Mouse (Mus musculus) olfactory bulb, adult 2 months (tissue): ENCODE data around the gene Klhdc4.

Experiments
- CTCF ChIP-seq: fragments of 200-500 bp; IDR thresholded peaks from 2 replicates; pipeline ENCODE4 v1.5.1; 2012; ENCODE audit warnings: low read depth, mild to moderate bottlenecking, low read length, moderate library complexity; ENCODE audit not compliant: insufficient read depth
- POLR2A ChIP-seq: fragments of 200-500 bp; IDR thresholded peaks from 2 replicates; pipeline ENCODE4 v1.6.1; 2012; ENCODE audit warnings: mild to moderate bottlenecking, low read depth, low read length, moderate library complexity; ENCODE audit not compliant: insufficient read depth

DNA sequence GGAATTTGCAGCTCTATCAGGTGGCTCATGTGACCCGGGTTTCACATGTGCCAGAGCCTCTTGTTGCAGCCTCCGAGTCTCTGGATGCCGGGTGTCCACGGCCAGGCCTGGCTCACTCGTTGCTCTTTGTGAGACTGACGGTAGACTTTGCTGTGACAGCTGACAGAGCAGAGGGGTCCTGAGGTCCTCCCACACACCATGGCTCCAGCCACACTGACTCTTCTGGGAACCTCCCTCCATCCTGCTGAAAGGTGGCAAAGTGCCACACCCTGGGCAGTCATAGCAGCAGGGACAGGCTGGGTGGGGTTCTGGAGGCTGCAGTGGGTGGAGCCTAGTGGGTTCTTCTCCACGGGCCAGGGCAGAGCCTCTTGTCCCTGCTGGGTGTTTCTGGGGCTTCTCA lies 68.9 kb downstream of the Klhdc4 start:
- no peak for TF ChIP-seq POLR2A
- no peak for TF ChIP-seq CTCF
